Mouse (Mus musculus): ENCODE data around the gene A630001G21Rik.

- TF ChIP-seq CTCF (conservative IDR thresholded peaks at IDR 0.05; ENCODE audit: insufficient read depth, insufficient read length, low read depth, low read length) = no peak
- no peak for TF ChIP-seq POLR2A (IDR thresholded peaks at IDR 0.05; ENCODE audit: low read depth, low read length)
These were observed 45.9 kb downstream of the A630001G21Rik start for GRCm38 (mm10) chr1:85732581-85732980.

Data from kidney, adult 2 months (tissue).